Mouse (Mus musculus) embryonic facial prominence, embryonic 12.5 days (tissue): ENCODE data around the gene Lgr6. TPM values are rescaled to one million over a fixed set of nuclear protein-coding genes. Genes with fewer than 3 reads are reported as not detected.

Experiments
- ATAC-seq: fragments of 200-750 bp; cut with Nextera tagmentation; 2 replicates; pipeline ENCODE4 v1.8.0; 2017; ENCODE audit not compliant: insufficient number of reproducible peaks, insufficient read depth, low FRiP score, low TSS enrichment
- H3K27ac ChIP-seq: fragments of 300-500 bp; sonication (generic); 2 replicates; pipeline ENCODE4 v1.5.1; 2016; ENCODE audit warnings: mild to moderate bottlenecking
- H3K27me3 ChIP-seq: fragments of 300-500 bp; sonication (generic); 2 replicates; pipeline ENCODE4 v1.6.1; 2016; ENCODE audit warnings: mild to moderate bottlenecking, moderate library complexity
- H3K36me3 ChIP-seq: fragments of 300-500 bp; sonication (generic); 2 replicates; pipeline ENCODE4 v1.6.1; 2016; ENCODE audit warnings: mild to moderate bottlenecking
- H3K4me1 ChIP-seq: fragments of 300-500 bp; sonication (generic); 2 replicates; pipeline ENCODE4 v1.6.1; 2016
- H3K4me2 ChIP-seq: fragments of 300-500 bp; sonication (generic); replicated peaks from 2 replicates; pipeline ENCODE4 v1.6.1; 2016; ENCODE audit warnings: mild to moderate bottlenecking, moderate library complexity
- H3K4me3 ChIP-seq: fragments of 300-500 bp; sonication (generic); 2 replicates; pipeline ENCODE4 v1.5.1; 2016; ENCODE audit warnings: mild to moderate bottlenecking
- H3K9ac ChIP-seq: fragments of 300-500 bp; sonication (generic); 2 replicates; pipeline ENCODE4 v1.6.1; 2016; ENCODE audit warnings: mild to moderate bottlenecking, moderate library complexity
- H3K9me3 ChIP-seq: fragments of 300-500 bp; sonication (generic); 2 replicates; pipeline ENCODE4 v1.6.1; 2016; ENCODE audit warnings: mild to moderate bottlenecking, moderate library complexity
- WGBS: fragments of 180-500 bp; shearing (Covaris S2); methylation state at CpG from one replicate; pipeline ENCODE4 v1.1.7; 2016; 5-methylcytosine and 5-hydroxymethylcytosine counted together
- polyA plus RNA-seq: library from polyadenylated mRNA; unstranded; fragments of >200 nt; fragmentation: Nextera tagmentation; extraction: Ambion mirVana; gene quantifications from 2 replicates; pipeline ENCODE4 v1.2.1, GENCODE M21; 2016

Lgr6 gene
- polyA plus RNA-seq, 1 experiment from 2014 or later, result 3.5 TPM

- Histone ChIP-seq H3K9me3 (no peaks in the 10 kb centered on the region), H3K4me3 (no peak overlapping the region), H3K27ac (no peak overlapping the region), H3K27me3 (0 out of 2 replicates have a peak, but pooled peaks cover 3% of the 10 kb centered on the region), H3K4me1 (0 out of 2 replicates have a peak, but pooled peaks cover under 1% of the 10 kb centered on the region), H3K36me3 (no peaks in the 10 kb centered on the region), H3K4me2 (no peak overlapping the region), H3K9ac (no peak overlapping the region)
- no peak for ATAC-seq
- WGBS, result 84% methylated on average over 3 of the region's 3 CpGs
Measured at GRCm38 (mm10) chr1:135009833-135010232, 95.2 kb downstream of the Lgr6 start.

- no peak overlapping the region for H3K27ac ChIP-seq
- no peak overlapping the region for H3K4me2 ChIP-seq
- H3K9me3 ChIP-seq, result no peaks in the 10 kb centered on the region
- 0 out of 2 replicates have a peak, but pooled peaks cover 6% of the 10 kb centered on the region for H3K4me1 ChIP-seq
- WGBS, result 60% methylated on average over 7 of the region's 7 CpGs
- H3K4me3 ChIP-seq, result no peak overlapping the region
- H3K9ac ChIP-seq, result no peak overlapping the region
- no peaks in the 10 kb centered on the region for H3K27me3 ChIP-seq
- no peak for ATAC-seq
- no peaks in the 10 kb centered on the region for H3K36me3 ChIP-seq
Measured at GRCm38 (mm10) chr1:135005696-135006095, 99.4 kb downstream of the Lgr6 start.

- no peak for ATAC-seq
Measured at GRCm38 (mm10) chr1:135003346-135003745, 101.7 kb downstream of the Lgr6 start.

GRCm38 (mm10) chr1:135000527-135000926 is 104.5 kb downstream of the Lgr6 start:
- no peak overlapping the region for H3K27ac ChIP-seq
- no peak overlapping the region for H3K4me2 ChIP-seq
- no peaks in the 10 kb centered on the region for H3K27me3 ChIP-seq
- no peak for ATAC-seq
- WGBS, result 75% methylated on average over 9 of the region's 9 CpGs
- no peak overlapping the region for H3K9ac ChIP-seq
- H3K9me3 ChIP-seq, result no peaks in the 10 kb centered on the region
- H3K4me3 ChIP-seq, result no peak overlapping the region
- 0 out of 2 replicates have a peak, but pooled peaks cover 9% of the 10 kb centered on the region for H3K4me1 ChIP-seq
- H3K36me3 ChIP-seq, result no peaks in the 10 kb centered on the region

More at GRCm38 (mm10) chr1:135003346-135003745, 101.7 kb downstream of the Lgr6 start:
- Histone ChIP-seq H3K27me3 (no peaks in the 10 kb centered on the region), H3K4me3 (no peak overlapping the region), H3K4me1 (0 out of 2 replicates have a peak, but pooled peaks cover 6% of the 10 kb centered on the region), H3K27ac (no peak overlapping the region), H3K4me2 (no peak overlapping the region), H3K9ac (no peak overlapping the region), H3K36me3 (no peaks in the 10 kb centered on the region), H3K9me3 (no peaks in the 10 kb centered on the region)
- 47% methylated on average over 2 of the region's 4 CpGs for WGBS

- Histone ChIP-seq H3K9me3 (no peaks in the 10 kb centered on the region), H3K27me3 (no peaks in the 10 kb centered on the region), H3K36me3 (no peaks in the 10 kb centered on the region), H3K9ac (no peak overlapping the region), H3K4me1 (0 out of 2 replicates have a peak, but pooled peaks cover 8% of the 10 kb centered on the region), H3K4me3 (no peak overlapping the region), H3K27ac (no peak overlapping the region), H3K4me2 (no peak overlapping the region)
- ATAC-seq, result no peak
- WGBS, result 83% methylated on average over 8 of the region's 8 CpGs
Measured at GRCm38 (mm10) chr1:134998231-134998630, 106.8 kb downstream of the Lgr6 start.

- Histone ChIP-seq H3K36me3 (no peaks in the 10 kb centered on the region), H3K27ac (no peak overlapping the region), H3K4me2 (no peak overlapping the region), H3K27me3 (no peaks in the 10 kb centered on the region), H3K4me1 (0 out of 2 replicates have a peak, but pooled peaks cover 8% of the 10 kb centered on the region), H3K4me3 (no peak overlapping the region), H3K9me3 (no peaks in the 10 kb centered on the region), H3K9ac (no peak overlapping the region)
- ATAC-seq, result no peak
- 82% methylated on average over 5 of the region's 5 CpGs for WGBS
Measured at GRCm38 (mm10) chr1:134997568-134997967, 107.5 kb downstream of the Lgr6 start.

GRCm38 (mm10) chr1:134996471-134996870 is 108.6 kb downstream of the Lgr6 start:
- ATAC-seq, result no peak
- Histone ChIP-seq H3K27me3 (no peaks in the 10 kb centered on the region), H3K9me3 (no peaks in the 10 kb centered on the region), H3K4me1 (peaks cover 19% of the 10 kb centered on the region), H3K36me3 (no peaks in the 10 kb centered on the region), H3K9ac (no peak overlapping the region), H3K4me3 (no peak overlapping the region), H3K27ac (no peak overlapping the region), H3K4me2 (no peak overlapping the region)
- WGBS, result 90% methylated on average over 7 of the region's 7 CpGs

GRCm38 (mm10) chr1:134995954-134996353 is 109.1 kb downstream of the Lgr6 start:
- ATAC-seq, result no peak
- Histone ChIP-seq H3K4me3 (no peak overlapping the region), H3K36me3 (no peaks in the 10 kb centered on the region), H3K4me1 (peaks cover 19% of the 10 kb centered on the region), H3K4me2 (no peak overlapping the region), H3K27me3 (no peaks in the 10 kb centered on the region), H3K27ac (no peak overlapping the region), H3K9me3 (no peaks in the 10 kb centered on the region), H3K9ac (no peak overlapping the region)
- WGBS, result 36% methylated on average over 1 of the region's 1 CpGs

GRCm38 (mm10) chr1:134995437-134995836 is 109.6 kb downstream of the Lgr6 start:
- Histone ChIP-seq H3K4me3 (no peak overlapping the region), H3K9me3 (no peaks in the 10 kb centered on the region), H3K27me3 (no peaks in the 10 kb centered on the region), H3K27ac (no peak overlapping the region), H3K4me1 (peaks cover 19% of the 10 kb centered on the region), H3K4me2 (no peak overlapping the region), H3K9ac (no peak overlapping the region), H3K36me3 (no peaks in the 10 kb centered on the region)
- no peak for ATAC-seq
- WGBS, result 50% methylated on average over 4 of the region's 4 CpGs

GRCm38 (mm10) chr1:134994739-134995138 is 110.3 kb downstream of the Lgr6 start:
- H3K4me2 ChIP-seq, result no peak overlapping the region
- H3K36me3 ChIP-seq, result no peaks in the 10 kb centered on the region
- no peak overlapping the region for H3K9ac ChIP-seq
- H3K4me1 ChIP-seq, result peaks cover 19% of the 10 kb centered on the region
- no peak for ATAC-seq
- H3K27ac ChIP-seq, result no peak overlapping the region
- no peaks in the 10 kb centered on the region for H3K27me3 ChIP-seq
- H3K9me3 ChIP-seq, result no peaks in the 10 kb centered on the region
- H3K4me3 ChIP-seq, result no peak overlapping the region
- 85% methylated on average over 3 of the region's 3 CpGs for WGBS

- no peak for ATAC-seq
- Histone ChIP-seq H3K27ac (no peak overlapping the region; the same call in 1 of the 2 replicates), H3K4me2 (no peak overlapping the region), H3K4me3 (no peak overlapping the region), H3K4me1 (peaks cover 27% of the 10 kb centered on the region), H3K9ac (no peak overlapping the region), H3K9me3 (no peaks in the 10 kb centered on the region), H3K27me3 (peaks cover 7% of the 10 kb centered on the region; the same call in 1 of the 2 replicates), H3K36me3 (no peaks in the 10 kb centered on the region)
- WGBS, result 20% methylated on average over 8 of the region's 8 CpGs
Measured at GRCm38 (mm10) chr1:134992046-134992645, 112.9 kb downstream of the Lgr6 start.

- H3K27me3 ChIP-seq, result peaks cover 7% of the 10 kb centered on the region; the same call in 1 of the 2 replicates
- no peaks in the 10 kb centered on the region for H3K9me3 ChIP-seq
- H3K4me3 ChIP-seq, result no peak overlapping the region
- H3K27ac ChIP-seq, result no peak overlapping the region
- ATAC-seq, result no peak
- H3K4me1 ChIP-seq, result peaks cover 22% of the 10 kb centered on the region
- no peak overlapping the region for H3K4me2 ChIP-seq
- WGBS, result 11% methylated on average over 7 of the region's 7 CpGs
- no peaks in the 10 kb centered on the region for H3K36me3 ChIP-seq
- H3K9ac ChIP-seq, result no peak overlapping the region
Measured at GRCm38 (mm10) chr1:134989372-134989771, 115.7 kb downstream of the Lgr6 start.
